Mouse (Mus musculus): Measurements from ENCODE around the gene Rbbp4. TPM values are rescaled to one million over a fixed set of nuclear protein-coding genes. Genes with fewer than 3 reads are reported as not detected.

The Rbbp4 gene
- total RNA-seq, 2 experiments from 2014 or later = 123 to 129 TPM

Small RNA genes lying within 50 kb of the gene (microRNA-seq; reads per million reads assigned to microRNA genes)
- gene Gm22994 = 0 reads per million in 2 experiments

Other genes starting within 250 kb of the Rbbp4 start
- gene Tmem54, start 229.8 kb downstream of the Rbbp4 start, total RNA-seq (2021) = not detected
- gene Hpca, start 213.3 kb downstream of the Rbbp4 start, total RNA-seq (2021) = 1,000 to 10,000 TPM; 2,384 to 2,720 TPM
- gene Fndc5, start 198.4 kb downstream of the Rbbp4 start, total RNA-seq (2021) = 10 to 100 TPM; 76.2 to 78.0 TPM
- 10 to 100 TPM; 31.8 to 34.8 TPM for gene S100pbp, start 145.6 kb downstream of the Rbbp4 start, total RNA-seq (2021)
- 10 to 100 TPM; 84.4 to 95.9 TPM for gene Yars, start 145.6 kb downstream of the Rbbp4 start, total RNA-seq (2021)
- gene C77080, start 74.0 kb downstream of the Rbbp4 start, total RNA-seq (2021) = 1 to 10 TPM; 5.8 TPM
- 1 to 10 TPM in 1 of 2 experiments, under 1 TPM in 1; 0.56 to 1.1 TPM for gene Sync, start 47.8 kb downstream of the Rbbp4 start, total RNA-seq (2021)
- 10 to 100 TPM; 29.4 to 35.8 TPM for gene Zbtb8os, start 325 bp upstream of the Rbbp4 start, total RNA-seq (2021)
- gene Zbtb8a, start 42.7 kb upstream of the Rbbp4 start, total RNA-seq (2021) = 1 to 10 TPM; 3.0 to 4.1 TPM
- 1 to 10 TPM; 3.6 to 4.6 TPM for gene Zbtb8b, start 105.5 kb upstream of the Rbbp4 start, total RNA-seq (2021)
- 10 to 100 TPM; 53.4 to 54.5 TPM for gene Bsdc1, start 126.2 kb upstream of the Rbbp4 start, total RNA-seq (2021)
- not detected for gene Tssk3, start 155.7 kb upstream of the Rbbp4 start, total RNA-seq (2021)
- not detected for gene Fam229a, start 155.8 kb upstream of the Rbbp4 start, total RNA-seq (2021)
- gene Marcksl1, start 178.2 kb upstream of the Rbbp4 start, total RNA-seq (2021) = 100 to 1,000 TPM; 105 to 115 TPM
- gene Hdac1, start 207.3 kb upstream of the Rbbp4 start, total RNA-seq (2021) = 10 to 100 TPM; 45.2 to 55.8 TPM
- gene Lck, start 238.3 kb upstream of the Rbbp4 start, total RNA-seq (2021) = 1 to 10 TPM; 2.7 to 2.8 TPM
- gene Fam167b, start 243.2 kb upstream of the Rbbp4 start, total RNA-seq (2021) = under 1 TPM in 1 of 2 experiments, not detected in 1; 0.65 TPM